Mouse (Mus musculus): Measurements from ENCODE around the gene Itgal. TPM values are rescaled to one million over a fixed set of nuclear protein-coding genes. Genes with fewer than 3 reads are reported as not detected.

Gene Itgal
- polyA plus RNA-seq, 1 experiment from 2014 or later: 0.91 TPM

GRCm38 (mm10) chr7:127313912-127314311, 17.9 kb downstream of the Itgal start:
- Histone ChIP-seq H3K9ac (replicated peaks; ENCODE audit: low read depth, low read length) (no peak overlapping the region), H3K4me2 (replicated peaks; ENCODE audit: low read depth, low read length) (no peak overlapping the region), H3K36me3 (ENCODE audit: control insufficient read depth, insufficient read depth, low read length) (no peaks in the 10 kb centered on the region), H3K27me3 (ENCODE audit: control insufficient read depth, insufficient read depth, low read length) (no peaks in the 10 kb centered on the region), H3K27ac (ENCODE audit: low read length) (no peak overlapping the region), H3K4me3 (ENCODE audit: low read depth, low read length) (no peak overlapping the region), H3K9me3 (ENCODE audit: control insufficient read depth, low read depth, low read length) (no peaks in the 10 kb centered on the region), H3K4me1 (ENCODE audit: control insufficient read depth, insufficient read depth, low read length) (no peaks in the 10 kb centered on the region)
- ATAC-seq (ENCODE audit: insufficient number of reproducible peaks, insufficient read depth, low FRiP score, low read depth): no peak
- 40% methylated on average over 8 of the region's 8 CpGs for WGBS

GRCm38 (mm10) chr7:127321106-127321505, 25.0 kb downstream of the Itgal start:
- Histone ChIP-seq H3K27ac (ENCODE audit: low read length) (no peak overlapping the region), H3K9me3 (ENCODE audit: control insufficient read depth, low read depth, low read length) (no peaks in the 10 kb centered on the region), H3K27me3 (ENCODE audit: control insufficient read depth, insufficient read depth, low read length) (no peaks in the 10 kb centered on the region), H3K9ac (replicated peaks; ENCODE audit: low read depth, low read length) (no peak overlapping the region), H3K4me3 (ENCODE audit: low read depth, low read length) (no peak overlapping the region), H3K36me3 (ENCODE audit: control insufficient read depth, insufficient read depth, low read length) (no peaks in the 10 kb centered on the region), H3K4me1 (ENCODE audit: control insufficient read depth, insufficient read depth, low read length) (no peaks in the 10 kb centered on the region), H3K4me2 (replicated peaks; ENCODE audit: low read depth, low read length) (no peak overlapping the region)
- ATAC-seq (ENCODE audit: insufficient number of reproducible peaks, insufficient read depth, low FRiP score, low read depth): no peak
- 66% methylated on average over 4 of the region's 4 CpGs for WGBS

GRCm38 (mm10) chr7:127322085-127322484, 26.0 kb downstream of the Itgal start:
- Histone ChIP-seq H3K4me1 (ENCODE audit: control insufficient read depth, insufficient read depth, low read length) (no peaks in the 10 kb centered on the region), H3K4me3 (ENCODE audit: low read depth, low read length) (no peak overlapping the region), H3K4me2 (replicated peaks; ENCODE audit: low read depth, low read length) (no peak overlapping the region), H3K36me3 (ENCODE audit: control insufficient read depth, insufficient read depth, low read length) (no peaks in the 10 kb centered on the region), H3K27ac (ENCODE audit: low read length) (no peak overlapping the region), H3K27me3 (ENCODE audit: control insufficient read depth, insufficient read depth, low read length) (no peaks in the 10 kb centered on the region), H3K9me3 (ENCODE audit: control insufficient read depth, low read depth, low read length) (no peaks in the 10 kb centered on the region), H3K9ac (replicated peaks; ENCODE audit: low read depth, low read length) (no peak overlapping the region)
- 26% methylated on average over 5 of the region's 5 CpGs for WGBS
- no peak for ATAC-seq (ENCODE audit: insufficient number of reproducible peaks, insufficient read depth, low FRiP score, low read depth)

- no peaks in the 10 kb centered on the region for H3K36me3 ChIP-seq (ENCODE audit: control insufficient read depth, insufficient read depth, low read length)
- H3K9ac ChIP-seq (replicated peaks; ENCODE audit: low read depth, low read length): no peak overlapping the region
- H3K27ac ChIP-seq (ENCODE audit: low read length): no peak overlapping the region
- no peak for ATAC-seq (ENCODE audit: insufficient number of reproducible peaks, insufficient read depth, low FRiP score, low read depth)
- no peak overlapping the region for H3K4me3 ChIP-seq (ENCODE audit: low read depth, low read length)
- no peak overlapping the region for H3K4me2 ChIP-seq (replicated peaks; ENCODE audit: low read depth, low read length)
- no peaks in the 10 kb centered on the region for H3K27me3 ChIP-seq (ENCODE audit: control insufficient read depth, insufficient read depth, low read length)
- H3K4me1 ChIP-seq (ENCODE audit: control insufficient read depth, insufficient read depth, low read length): no peaks in the 10 kb centered on the region
- 89% methylated on average over 7 of the region's 7 CpGs for WGBS
- H3K9me3 ChIP-seq (ENCODE audit: control insufficient read depth, low read depth, low read length): no peaks in the 10 kb centered on the region
Measured at GRCm38 (mm10) chr7:127324944-127325343, 28.9 kb downstream of the Itgal start.

GRCm38 (mm10) chr7:127325550-127325949, 29.5 kb downstream of the Itgal start:
- Histone ChIP-seq H3K36me3 (ENCODE audit: control insufficient read depth, insufficient read depth, low read length) (no peaks in the 10 kb centered on the region), H3K27me3 (ENCODE audit: control insufficient read depth, insufficient read depth, low read length) (no peaks in the 10 kb centered on the region), H3K27ac (ENCODE audit: low read length) (no peak overlapping the region), H3K4me1 (ENCODE audit: control insufficient read depth, insufficient read depth, low read length) (no peaks in the 10 kb centered on the region), H3K9me3 (ENCODE audit: control insufficient read depth, low read depth, low read length) (no peaks in the 10 kb centered on the region), H3K9ac (replicated peaks; ENCODE audit: low read depth, low read length) (no peak overlapping the region), H3K4me3 (ENCODE audit: low read depth, low read length) (no peak overlapping the region), H3K4me2 (replicated peaks; ENCODE audit: low read depth, low read length) (no peak overlapping the region)
- no peak for ATAC-seq (ENCODE audit: insufficient number of reproducible peaks, insufficient read depth, low FRiP score, low read depth)
- 87% methylated on average over 8 of the region's 8 CpGs for WGBS

GRCm38 (mm10) chr7:127326685-127327084, 30.6 kb downstream of the Itgal start:
- 66% methylated on average over 2 of the region's 2 CpGs for WGBS
- Histone ChIP-seq H3K4me2 (replicated peaks; ENCODE audit: low read depth, low read length) (no peak overlapping the region), H3K27ac (ENCODE audit: low read length) (no peak overlapping the region), H3K4me3 (ENCODE audit: low read depth, low read length) (no peak overlapping the region), H3K9ac (replicated peaks; ENCODE audit: low read depth, low read length) (no peak overlapping the region), H3K36me3 (ENCODE audit: control insufficient read depth, insufficient read depth, low read length) (no peaks in the 10 kb centered on the region), H3K4me1 (ENCODE audit: control insufficient read depth, insufficient read depth, low read length) (no peaks in the 10 kb centered on the region), H3K27me3 (ENCODE audit: control insufficient read depth, insufficient read depth, low read length) (no peaks in the 10 kb centered on the region), H3K9me3 (ENCODE audit: control insufficient read depth, low read depth, low read length) (no peaks in the 10 kb centered on the region)
- no peak for ATAC-seq (ENCODE audit: insufficient number of reproducible peaks, insufficient read depth, low FRiP score, low read depth)

GRCm38 (mm10) chr7:127333240-127333639, 37.2 kb downstream of the Itgal start:
- Histone ChIP-seq H3K4me3 (ENCODE audit: low read depth, low read length) (no peak overlapping the region), H3K36me3 (ENCODE audit: control insufficient read depth, insufficient read depth, low read length) (no peaks in the 10 kb centered on the region), H3K27ac (ENCODE audit: low read length) (no peak overlapping the region), H3K9me3 (ENCODE audit: control insufficient read depth, low read depth, low read length) (no peaks in the 10 kb centered on the region), H3K4me2 (replicated peaks; ENCODE audit: low read depth, low read length) (no peak overlapping the region), H3K4me1 (ENCODE audit: control insufficient read depth, insufficient read depth, low read length) (no peaks in the 10 kb centered on the region), H3K9ac (replicated peaks; ENCODE audit: low read depth, low read length) (no peak overlapping the region), H3K27me3 (ENCODE audit: control insufficient read depth, insufficient read depth, low read length) (no peaks in the 10 kb centered on the region)
- ATAC-seq (ENCODE audit: insufficient number of reproducible peaks, insufficient read depth, low FRiP score, low read depth): no peak
- WGBS: 81% methylated on average over 6 of the region's 6 CpGs

GRCm38 (mm10) chr7:127335604-127336003, 39.5 kb downstream of the Itgal start:
- Histone ChIP-seq H3K4me2 (replicated peaks; ENCODE audit: low read depth, low read length) (no peak overlapping the region), H3K4me1 (ENCODE audit: control insufficient read depth, insufficient read depth, low read length) (no peaks in the 10 kb centered on the region), H3K27me3 (ENCODE audit: control insufficient read depth, insufficient read depth, low read length) (no peaks in the 10 kb centered on the region), H3K27ac (ENCODE audit: low read length) (no peak overlapping the region), H3K4me3 (ENCODE audit: low read depth, low read length) (no peak overlapping the region), H3K9me3 (ENCODE audit: control insufficient read depth, low read depth, low read length) (no peaks in the 10 kb centered on the region), H3K9ac (replicated peaks; ENCODE audit: low read depth, low read length) (no peak overlapping the region), H3K36me3 (ENCODE audit: control insufficient read depth, insufficient read depth, low read length) (no peaks in the 10 kb centered on the region)
- 84% methylated on average over 4 of the region's 4 CpGs for WGBS
- ATAC-seq (ENCODE audit: insufficient number of reproducible peaks, insufficient read depth, low FRiP score, low read depth): no peak

GRCm38 (mm10) chr7:127337636-127338035, 41.6 kb downstream of the Itgal start:
- Histone ChIP-seq H3K4me1 (ENCODE audit: control insufficient read depth, insufficient read depth, low read length) (no peaks in the 10 kb centered on the region), H3K36me3 (ENCODE audit: control insufficient read depth, insufficient read depth, low read length) (peaks cover 2% of the 10 kb centered on the region; the same call in 1 of the 2 replicates), H3K9me3 (ENCODE audit: control insufficient read depth, low read depth, low read length) (no peaks in the 10 kb centered on the region), H3K4me2 (replicated peaks; ENCODE audit: low read depth, low read length) (no peak overlapping the region), H3K27ac (ENCODE audit: low read length) (no peak overlapping the region), H3K9ac (replicated peaks; ENCODE audit: low read depth, low read length) (no peak overlapping the region), H3K27me3 (ENCODE audit: control insufficient read depth, insufficient read depth, low read length) (no peaks in the 10 kb centered on the region), H3K4me3 (ENCODE audit: low read depth, low read length) (no peak overlapping the region)
- WGBS: 73% methylated on average over 4 of the region's 4 CpGs
- ATAC-seq (ENCODE audit: insufficient number of reproducible peaks, insufficient read depth, low FRiP score, low read depth): no peak
